Mouse (Mus musculus) heart, postnatal 36 days (tissue): ENCODE data around the gene Zfp846. TPM values are rescaled to one million over a fixed set of nuclear protein-coding genes. Genes with fewer than 3 reads are reported as not detected.
A peak's percentile ranks its signal among the peaks of the same experiment; 100 is the strongest.
"Not testable (repeated sequence)": the region's sequence is repeated elsewhere in the genome, so short reads cannot be mapped to it uniquely, and the experiment has no call there.

Experiments
- DNase-seq, 2 experiments: peaks; one replicate each; pipeline ENCODE4 v3.0.0; 2021 to 2022
- intact Hi-C: fragments of 180-260 bp; cut with DNase I; formaldehyde crosslinking; loops from one replicate; pipeline ENCODE4 v1.15.1; 2025
- total RNA-seq, 2 experiments: library from RNA; stranded (reverse); gene quantifications; 2 replicates each; pipeline ENCODE4 v1.2.3; 2021

Zfp846 gene
- total RNA-seq = 1 to 10 TPM; 5.7 to 7.0 TPM

- intact Hi-C loops = loop anchor here (2.0 kb wide), 1 partner anchor 26 kb away; no protein-coding TSS in a partner anchor
- DNase-seq = peak; percentile 97 to 99
These were observed at the start of gene Zfp846 for GRCm38 (mm10) chr9:20581175-20581634. Zfp846 (plus strand) TSS chr9:20581291.

GRCm38 (mm10) chr9:20534326-20534926, 46.7 kb upstream of the Zfp846 start:
- no peak for DNase-seq
- intact Hi-C loops = no loop called here

- no peak for DNase-seq
- intact Hi-C loops = no loop called here
These were observed 44.5 kb upstream of the Zfp846 start for GRCm38 (mm10) chr9:20536598-20536997.

GRCm38 (mm10) chr9:20543496-20543895, 37.6 kb upstream of the Zfp846 start:
- DNase-seq = no peak
- intact Hi-C loops = loop anchor here (2.0 to 5.0 kb wide), 2 partner anchors 21 to 161 kb away; no protein-coding TSS in a partner anchor

- intact Hi-C loops = loop anchor here (2.0 to 5.0 kb wide), 2 partner anchors 51 to 162 kb away; partner anchors contain the start of gene Zfp426
- peak; percentile 77 to 81 for DNase-seq
These were observed 36.8 kb upstream of the Zfp846 start for GRCm38 (mm10) chr9:20544070-20544821.

GRCm38 (mm10) chr9:20545151-20545550, 35.9 kb upstream of the Zfp846 start:
- peak; percentile 12 to 19 for DNase-seq
- intact Hi-C loops = loop anchor here (1.0 to 2.0 kb wide), 2 partner anchors 52 to 79 kb away; partner anchors contain the start of gene Zfp426

- intact Hi-C loops = loop anchor here (2.0 kb wide), 1 partner anchor 55 kb away; no protein-coding TSS in a partner anchor
- peak in 1 of 2 experiments; percentile 7 for DNase-seq
These were observed 29.3 kb upstream of the Zfp846 start for GRCm38 (mm10) chr9:20551781-20552275.

- intact Hi-C loops = no loop called here
- DNase-seq = no peak
These were observed 28.4 kb upstream of the Zfp846 start for GRCm38 (mm10) chr9:20552698-20553097.

- intact Hi-C loops = no loop called here
- no peak for DNase-seq
These were observed 18.9 kb upstream of the Zfp846 start for GRCm38 (mm10) chr9:20562177-20562576.

- intact Hi-C loops, DNase-seq: not testable (repeated sequence)
These were observed 15.6 kb upstream of the Zfp846 start for GRCm38 (mm10) chr9:20565326-20566030.

GRCm38 (mm10) chr9:20571060-20571459, 10.0 kb upstream of the Zfp846 start:
- intact Hi-C loops = no loop called here
- DNase-seq = no peak

GRCm38 (mm10) chr9:20576591-20576990, 4.5 kb upstream of the Zfp846 start:
- intact Hi-C loops = no loop called here
- no peak for DNase-seq

- no peak for DNase-seq
- intact Hi-C loops = no loop called here
These were observed 20.2 kb downstream of the Zfp846 start for GRCm38 (mm10) chr9:20601270-20601669.

- intact Hi-C loops = loop anchor here (2.0 kb wide), 2 partner anchors 25 to 55 kb away; partner anchors contain the start of gene Zfp846
- no peak for DNase-seq
These were observed 25.2 kb downstream of the Zfp846 start for GRCm38 (mm10) chr9:20606269-20606668.

GRCm38 (mm10) chr9:20607100-20607974, 26.2 kb downstream of the Zfp846 start:
- peak; percentile 84 to 96 for DNase-seq
- intact Hi-C loops = loop anchor here (2.0 kb wide), 2 partner anchors 27 to 57 kb away; partner anchors contain the start of gene Zfp846

GRCm38 (mm10) chr9:20609831-20610464, 28.9 kb downstream of the Zfp846 start:
- intact Hi-C loops = loop anchor here (2.0 kb wide), 1 partner anchor 33 kb away; the partner anchor contains the start of gene Ubl5
- no peak for DNase-seq

GRCm38 (mm10) chr9:20611976-20612375, 30.9 kb downstream of the Zfp846 start:
- DNase-seq = no peak
- intact Hi-C loops = no loop called here

GRCm38 (mm10) chr9:20616685-20617084, 35.6 kb downstream of the Zfp846 start:
- intact Hi-C loops = no loop called here

GRCm38 (mm10) chr9:20631332-20631731, 50.2 kb downstream of the Zfp846 start:
- intact Hi-C loops = no loop called here
- DNase-seq = no peak

More at GRCm38 (mm10) chr9:20616685-20617084, 35.6 kb downstream of the Zfp846 start:
- no peak for DNase-seq
